Mouse (Mus musculus): ENCODE measurements around the gene Nhp2.
A peak's percentile ranks its signal among the peaks of the same experiment; 100 is the strongest.

DNA sequence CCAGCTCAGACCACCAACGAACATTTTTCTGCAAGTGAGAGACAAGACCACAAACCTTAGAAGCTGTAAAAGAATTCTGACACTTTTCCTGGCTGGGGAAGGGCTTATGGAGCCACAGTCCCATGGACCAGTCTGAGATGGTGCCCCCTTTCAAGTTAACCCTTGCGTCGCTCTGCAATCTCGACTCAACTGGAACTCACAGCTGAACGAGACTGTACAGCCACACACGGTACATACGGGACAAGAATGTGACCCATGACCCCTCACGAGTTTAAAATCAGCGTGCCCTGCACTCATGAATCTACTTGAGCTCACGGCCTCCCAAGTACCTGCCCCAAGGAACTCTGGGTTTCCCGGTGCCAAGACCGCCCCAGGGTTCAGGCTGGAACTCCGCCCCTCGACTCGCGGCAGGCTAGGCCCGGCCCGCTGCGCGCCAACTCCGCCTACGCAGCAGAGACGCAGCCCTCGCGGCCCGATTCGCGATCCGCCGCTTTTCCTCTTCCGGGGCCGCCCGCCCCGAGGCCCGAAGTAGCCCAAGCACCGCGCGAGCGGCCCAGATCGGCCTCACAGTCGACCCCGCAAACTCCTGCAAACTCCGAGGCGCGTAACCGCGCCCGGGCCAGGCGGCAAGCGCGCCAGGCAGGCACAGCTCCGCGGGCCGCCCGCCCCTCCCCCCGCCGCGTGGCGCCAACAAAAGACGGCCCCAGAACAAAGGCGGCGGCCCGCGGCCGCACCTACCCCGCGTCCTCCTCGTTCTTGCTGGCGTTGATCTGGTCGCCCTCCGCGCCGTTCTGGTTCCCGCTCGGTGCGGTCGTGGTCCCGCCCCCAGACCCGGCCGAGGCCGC lies 13.7 kb upstream of the Nhp2 start:
- TF ChIP-seq POLR2A (IDR thresholded peaks at IDR 0.05; ENCODE audit: control insufficient read depth in 1 of 2, insufficient read depth in 1 of 2, low read depth in 1 of 2, low read length in 2 of 2, poor library complexity in 1 of 2) (peak in 1 of 2 experiments; percentile 21; a peak in 1 of 4 replicates), MAZ (IDR thresholded peaks at IDR 0.05; ENCODE audit: low read depth, low read length) (no peak), SMC3 (IDR thresholded peaks at IDR 0.05; ENCODE audit: low read depth, low read length) (no peak; the same call in 1 of the 2 replicates), CTCF (IDR thresholded peaks at IDR 0.05 in 2 of 3, conservative IDR thresholded peaks at IDR 0.05 in 1 of 3; ENCODE audit: control insufficient read depth in 1 of 3, insufficient read depth in 1 of 3, low read depth in 2 of 3, low read length in 3 of 3, poor library complexity in 1 of 3, severe bottlenecking in 1 of 3) (no peak), EP300 (IDR thresholded peaks at IDR 0.05; ENCODE audit: low read depth in 1 of 2, low read length in 2 of 2) (no peak; a peak in 1 of 4 replicates), ZKSCAN1 (IDR thresholded peaks at IDR 0.05; ENCODE audit: low read depth, low read length) (no peak), ELF1 (IDR thresholded peaks at IDR 0.05; ENCODE audit: low read depth, low read length) (peak; percentile 61), POLR2AphosphoS2 (IDR thresholded peaks at IDR 0.05; ENCODE audit: low read length) (0 out of 2 replicates have a peak, but pooled peaks have one; percentile 56)

All from MEL (cell line).